Mouse (Mus musculus) neutrophil, adult 5-6 weeks (primary cell): ENCODE results near the gene Themis3. TPM values are rescaled to one million over a fixed set of nuclear protein-coding genes. Genes with fewer than 3 reads are reported as not detected.

ENCODE experiments used
- ATAC-seq: fragments of 151-379, 151-347 bp; 2 replicates; pipeline ENCODE4 v1.8.0; 2017; ENCODE audit warnings: mild to moderate bottlenecking, moderate TSS enrichment; ENCODE audit not compliant: insufficient number of reproducible peaks, poor library complexity, low FRiP score, severe bottlenecking; ENCODE audit errors: extremely low read depth
- total RNA-seq: library from RNA; stranded (forward); fragments of 200-1000 nt; gene quantifications from 2 replicates; pipeline ENCODE4 v1.2.3, GENCODE M21; 2017

Themis3 gene
- total RNA-seq = not detected in 2 replicates

- no peak for ATAC-seq
These were observed at the start of gene Themis3 for GRCm38 (mm10) chr17:66594435-66594834. Gene Themis3, minus strand, starts transcription at chr17:66594621.

- ATAC-seq = no peak
These were observed 43.7 kb upstream of the Themis3 start for GRCm38 (mm10) chr17:66637951-66638722.

- no peak for ATAC-seq
These were observed 25.7 kb upstream of the Themis3 start for GRCm38 (mm10) chr17:66619996-66620656.

- ATAC-seq = no peak
These were observed 24.9 kb upstream of the Themis3 start for GRCm38 (mm10) chr17:66619255-66619826.

- no peak for ATAC-seq
These were observed 15.6 kb upstream of the Themis3 start for GRCm38 (mm10) chr17:66610032-66610431.

- ATAC-seq = no peak
These were observed 10.5 kb upstream of the Themis3 start for GRCm38 (mm10) chr17:66604931-66605330.

- ATAC-seq = no peak
These were observed 6.8 kb upstream of the Themis3 start for GRCm38 (mm10) chr17:66601171-66601570.

GRCm38 (mm10) chr17:66595867-66596266, 1.4 kb upstream of the Themis3 start:
- no peak for ATAC-seq

- no peak for ATAC-seq
These were observed 835 bp upstream of the Themis3 start for GRCm38 (mm10) chr17:66595256-66595655.

GRCm38 (mm10) chr17:66590353-66591075, 3.9 kb downstream of the Themis3 start:
- ATAC-seq = no peak

- ATAC-seq = no peak
These were observed 4.6 kb downstream of the Themis3 start for GRCm38 (mm10) chr17:66589864-66590263.

- no peak for ATAC-seq
These were observed 7.7 kb downstream of the Themis3 start for GRCm38 (mm10) chr17:66586741-66587140.

GRCm38 (mm10) chr17:66586078-66586477, 8.3 kb downstream of the Themis3 start:
- no peak for ATAC-seq

- ATAC-seq = no peak
These were observed 13.4 kb downstream of the Themis3 start for GRCm38 (mm10) chr17:66580990-66581389.

- no peak for ATAC-seq
These were observed 16.4 kb downstream of the Themis3 start for GRCm38 (mm10) chr17:66578007-66578406.

- no peak for ATAC-seq
These were observed 16.9 kb downstream of the Themis3 start for GRCm38 (mm10) chr17:66577507-66577906.

GRCm38 (mm10) chr17:66572677-66573060, 21.8 kb downstream of the Themis3 start:
- no peak for ATAC-seq

- no peak for ATAC-seq
These were observed 22.4 kb downstream of the Themis3 start for GRCm38 (mm10) chr17:66571860-66572676.

- ATAC-seq = no peak
These were observed 30.2 kb downstream of the Themis3 start for GRCm38 (mm10) chr17:66564213-66564612.
